Mouse (Mus musculus): ENCODE measurements around the gene Gzmg. TPM values are rescaled to one million over a fixed set of nuclear protein-coding genes. Genes with fewer than 3 reads are reported as not detected.

Gzmg gene
- total RNA-seq, 2 experiments from 2014 or later: not detected

Other genes starting within 250 kb of the Gzmg start
- not detected in 2 replicates for gene Cma1, start 214.9 kb downstream of the Gzmg start, total RNA-seq (2014; fragmentation: Nextera tagmentation)
- 0.15 TPM in 1 of 2 replicates, not detected in the other for gene Cma1, start 214.9 kb downstream of the Gzmg start, total RNA-seq (2017)
- not detected in 2 replicates for gene Cma2, start 208.6 kb downstream of the Gzmg start, total RNA-seq (2014; fragmentation: Nextera tagmentation)
- gene Cma2, start 208.6 kb downstream of the Gzmg start, total RNA-seq (2017): not detected in 2 replicates
- gene Mcpt1, start 141.6 kb downstream of the Gzmg start, total RNA-seq (2014; fragmentation: Nextera tagmentation): not detected in 2 replicates
- gene Mcpt1, start 141.6 kb downstream of the Gzmg start, total RNA-seq (2017): not detected in 2 replicates
- gene Mcpt9, start 129.1 kb downstream of the Gzmg start, total RNA-seq (2014; fragmentation: Nextera tagmentation): not detected in 2 replicates
- not detected in 2 replicates for gene Mcpt9, start 129.1 kb downstream of the Gzmg start, total RNA-seq (2017)
- not detected in 2 replicates for gene Mcpt2, start 117.5 kb downstream of the Gzmg start, total RNA-seq (2014; fragmentation: Nextera tagmentation)
- not detected in 2 replicates for gene Mcpt2, start 117.5 kb downstream of the Gzmg start, total RNA-seq (2017)
- gene Mcpt4, start 97.3 kb downstream of the Gzmg start, total RNA-seq (2014; fragmentation: Nextera tagmentation): not detected in 2 replicates
- gene Mcpt4, start 97.3 kb downstream of the Gzmg start, total RNA-seq (2017): not detected in 2 replicates
- 85.6 and 130 TPM in 2 replicates for gene Mcpt8, start 74.3 kb downstream of the Gzmg start, total RNA-seq (2014; fragmentation: Nextera tagmentation)
- gene Mcpt8, start 74.3 kb downstream of the Gzmg start, total RNA-seq (2017): 31.0 and 50.8 TPM in 2 replicates
- 2,198 and 2,270 TPM in 2 replicates for gene Ctsg, start 57.0 kb downstream of the Gzmg start, total RNA-seq (2014; fragmentation: Nextera tagmentation)
- gene Ctsg, start 57.0 kb downstream of the Gzmg start, total RNA-seq (2017): 4,568 and 5,380 TPM in 2 replicates
- gene Gzme, start 39.0 kb downstream of the Gzmg start, total RNA-seq (2014; fragmentation: Nextera tagmentation): not detected in 2 replicates
- not detected in 2 replicates for gene Gzme, start 39.0 kb downstream of the Gzmg start, total RNA-seq (2017)
- not detected in 2 replicates for gene Gzmd, start 27.0 kb downstream of the Gzmg start, total RNA-seq (2014; fragmentation: Nextera tagmentation)
- not detected in 2 replicates for gene Gzmd, start 27.0 kb downstream of the Gzmg start, total RNA-seq (2017)
- gene Gzmn, start 15.0 kb upstream of the Gzmg start, total RNA-seq (2014; fragmentation: Nextera tagmentation): not detected in 2 replicates
- gene Gzmn, start 15.0 kb upstream of the Gzmg start, total RNA-seq (2017): not detected in 2 replicates
- gene Gzmf, start 51.8 kb upstream of the Gzmg start, total RNA-seq (2014; fragmentation: Nextera tagmentation): not detected in 2 replicates
- not detected in 2 replicates for gene Gzmf, start 51.8 kb upstream of the Gzmg start, total RNA-seq (2017)
- not detected in 2 replicates for gene Gzmc, start 75.1 kb upstream of the Gzmg start, total RNA-seq (2014; fragmentation: Nextera tagmentation)
- gene Gzmc, start 75.1 kb upstream of the Gzmg start, total RNA-seq (2017): not detected in 2 replicates
- gene Gzmb, start 102.7 kb upstream of the Gzmg start, total RNA-seq (2014; fragmentation: Nextera tagmentation): 2.1 and 7.8 TPM in 2 replicates
- 0.34 and 2.4 TPM in 2 replicates for gene Gzmb, start 102.7 kb upstream of the Gzmg start, total RNA-seq (2017)
- gene Atp12a, start 205.5 kb upstream of the Gzmg start, total RNA-seq (2014; fragmentation: Nextera tagmentation): not detected in 2 replicates
- not detected in 2 replicates for gene Atp12a, start 205.5 kb upstream of the Gzmg start, total RNA-seq (2017)
- gene Rnf17, start 243.0 kb upstream of the Gzmg start, total RNA-seq (2014; fragmentation: Nextera tagmentation): 0.67 and 4.1 TPM in 2 replicates
- gene Rnf17, start 243.0 kb upstream of the Gzmg start, total RNA-seq (2017): 2.4 and 4.1 TPM in 2 replicates